Mouse (Mus musculus) T-helper 1 cell (primary cell): ENCODE results near the gene Csgalnact2.

Experiments used
- in situ Hi-C: fragments of 300-600 bp; cut with MboI, MseI; formaldehyde crosslinking; loops from one replicate; pipeline ENCODE4 v1.15.1; 2025; ENCODE audit warnings: high pct_unique_total_duplicates

Csgalnact2 gene

DNA sequence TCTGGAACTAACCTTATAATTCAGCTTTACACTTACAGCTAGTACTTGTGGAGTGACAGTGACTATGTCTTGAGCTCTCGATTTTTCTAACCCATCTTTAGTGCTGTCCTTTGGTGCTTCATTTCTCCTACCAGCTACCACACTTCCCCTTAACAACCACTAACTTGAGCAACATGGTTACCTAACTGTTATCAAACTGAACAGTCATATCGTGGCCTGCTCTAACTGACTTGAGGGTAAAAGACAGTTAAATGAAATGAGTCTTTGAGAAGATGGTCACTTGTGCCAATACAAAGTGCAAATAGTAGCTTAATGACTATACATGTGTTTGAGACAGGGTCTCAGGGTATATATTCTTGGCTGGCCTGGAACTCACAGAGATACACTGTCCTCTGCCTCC is 1.8 kb downstream of the Csgalnact2 start:
- in situ Hi-C loops: no loop called here

- in situ Hi-C loops: no loop called here
These were observed 4.5 kb downstream of the Csgalnact2 start for GRCm38 (mm10) chr6:118134461-118134860.

DNA sequence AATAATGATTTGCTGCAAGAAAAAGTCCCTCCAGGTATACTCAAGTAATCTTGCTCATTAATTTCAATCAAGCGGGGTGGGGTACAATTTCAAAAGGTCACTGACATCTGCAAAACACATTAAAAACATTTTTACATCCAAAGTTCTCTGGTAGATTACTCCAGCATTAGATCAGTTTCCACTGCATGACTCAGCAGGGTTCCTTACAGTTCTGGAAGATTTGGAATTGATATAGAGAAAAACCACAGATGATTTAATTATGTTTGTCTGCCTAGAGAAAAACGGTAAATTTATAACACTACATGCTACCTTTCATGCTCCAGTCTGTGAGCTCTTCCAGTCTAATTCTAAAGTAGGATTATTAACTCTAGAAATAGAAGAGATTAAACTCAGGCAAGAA is 8.9 kb downstream of the Csgalnact2 start:
- in situ Hi-C loops: no loop called here

- in situ Hi-C loops: loop anchor here (10.0 kb wide), 1 partner anchor 1473 kb away; the partner anchor contains the start of gene Depp1
These were observed 11.0 kb downstream of the Csgalnact2 start for GRCm38 (mm10) chr6:118127827-118128487.

DNA sequence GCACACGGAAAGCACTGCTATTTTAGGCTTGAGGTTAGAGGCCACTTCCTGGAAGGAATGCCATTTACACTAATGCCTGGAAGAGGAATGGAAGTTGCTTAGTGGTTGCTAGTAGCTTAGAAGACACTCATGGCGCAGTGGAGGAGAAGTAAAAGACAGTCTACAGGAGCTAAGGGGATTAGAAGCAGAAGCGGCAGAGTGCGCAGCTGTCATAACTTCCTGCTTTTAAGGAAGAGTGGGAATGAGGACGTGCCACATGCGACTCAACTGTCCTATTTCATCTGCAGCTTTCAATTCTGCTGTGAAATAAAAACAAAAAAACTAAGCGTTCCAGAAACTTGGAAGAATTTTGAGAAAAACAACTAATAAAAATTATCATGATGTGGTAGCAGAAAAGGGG is 11.7 kb downstream of the Csgalnact2 start:
- in situ Hi-C loops: loop anchor here (10.0 kb wide), 1 partner anchor 1472 kb away; the partner anchor contains the start of gene Depp1

GRCm38 (mm10) chr6:118126577-118126976 is 12.4 kb downstream of the Csgalnact2 start:
- in situ Hi-C loops: loop anchor here (10.0 kb wide), 1 partner anchor 1472 kb away; the partner anchor contains the start of gene Depp1

DNA sequence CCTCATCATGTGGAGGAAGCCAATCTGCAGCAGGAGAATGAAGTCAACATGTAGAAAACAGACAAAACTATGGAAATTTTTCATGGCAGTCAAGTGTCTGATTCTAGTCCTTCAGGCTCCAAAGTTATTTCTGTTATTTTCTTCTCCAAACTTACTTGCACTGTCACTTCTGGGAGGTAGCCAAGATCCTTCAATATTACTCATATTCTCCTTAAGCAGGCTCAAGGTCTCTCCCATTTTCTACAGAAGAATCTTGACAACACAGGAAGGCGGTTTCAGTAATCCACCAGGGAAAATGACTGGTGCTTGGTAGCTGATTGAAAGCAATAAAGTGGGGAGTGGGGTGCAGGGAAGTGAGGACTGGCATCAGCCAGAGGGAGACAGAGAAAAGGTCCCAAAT is 16.2 kb downstream of the Csgalnact2 start:
- in situ Hi-C loops: loop anchor here (10.0 kb wide), 1 partner anchor 1468 kb away; the partner anchor contains the start of gene Depp1

DNA sequence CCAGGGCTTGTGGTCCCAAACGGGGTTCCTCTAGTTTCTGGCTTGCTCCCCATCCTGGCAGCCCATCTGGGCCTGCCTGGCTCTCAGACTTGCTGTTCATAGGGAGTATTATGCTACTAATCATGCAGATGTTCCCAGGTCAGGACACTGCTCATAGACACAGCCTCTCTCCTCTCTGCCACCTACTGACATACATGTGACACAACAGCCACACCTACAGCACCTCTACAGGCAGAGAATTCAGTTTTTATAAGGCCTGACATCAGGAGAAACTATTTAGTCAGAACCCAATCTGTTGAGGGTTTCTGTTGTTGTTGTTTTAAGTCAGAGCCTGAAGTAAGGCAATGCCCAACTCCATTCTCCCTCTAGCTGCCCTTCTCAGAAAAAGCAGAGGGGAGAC is 27.1 kb downstream of the Csgalnact2 start:
- in situ Hi-C loops: no loop called here

GRCm38 (mm10) chr6:118099311-118099802 is 39.6 kb downstream of the Csgalnact2 start:
- in situ Hi-C loops: no loop called here

DNA sequence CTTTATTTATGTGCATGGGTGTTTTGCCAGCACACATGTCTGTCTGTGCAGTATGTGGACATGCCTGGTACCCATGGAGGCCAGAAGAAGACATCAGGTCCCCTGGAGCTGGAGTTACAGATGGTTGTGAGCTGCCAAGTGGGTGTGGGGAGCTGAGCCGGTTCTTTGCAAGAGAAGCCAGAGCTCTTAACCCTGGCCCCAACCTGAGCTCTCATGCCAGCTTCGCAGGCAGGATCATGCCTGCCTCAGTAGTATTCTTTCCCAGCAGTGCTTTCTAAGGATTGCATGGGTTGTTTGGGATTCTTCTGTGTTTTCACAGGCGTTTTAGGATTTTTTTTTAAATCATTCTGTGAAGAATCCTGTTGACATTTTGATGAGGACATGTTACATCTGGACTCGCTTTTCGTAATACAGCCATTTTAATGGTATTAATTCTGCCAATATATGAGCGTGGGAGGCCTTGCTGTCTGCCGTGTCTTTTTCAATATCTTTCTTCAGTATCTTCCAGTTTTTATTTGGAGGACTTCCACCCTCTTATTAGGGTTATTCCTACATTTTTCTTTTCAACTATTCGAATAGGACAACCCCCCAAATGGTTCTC is 41.1 kb downstream of the Csgalnact2 start:
- in situ Hi-C loops: no loop called here

GRCm38 (mm10) chr6:118090827-118091226 is 48.1 kb downstream of the Csgalnact2 start:
- in situ Hi-C loops: no loop called here

DNA sequence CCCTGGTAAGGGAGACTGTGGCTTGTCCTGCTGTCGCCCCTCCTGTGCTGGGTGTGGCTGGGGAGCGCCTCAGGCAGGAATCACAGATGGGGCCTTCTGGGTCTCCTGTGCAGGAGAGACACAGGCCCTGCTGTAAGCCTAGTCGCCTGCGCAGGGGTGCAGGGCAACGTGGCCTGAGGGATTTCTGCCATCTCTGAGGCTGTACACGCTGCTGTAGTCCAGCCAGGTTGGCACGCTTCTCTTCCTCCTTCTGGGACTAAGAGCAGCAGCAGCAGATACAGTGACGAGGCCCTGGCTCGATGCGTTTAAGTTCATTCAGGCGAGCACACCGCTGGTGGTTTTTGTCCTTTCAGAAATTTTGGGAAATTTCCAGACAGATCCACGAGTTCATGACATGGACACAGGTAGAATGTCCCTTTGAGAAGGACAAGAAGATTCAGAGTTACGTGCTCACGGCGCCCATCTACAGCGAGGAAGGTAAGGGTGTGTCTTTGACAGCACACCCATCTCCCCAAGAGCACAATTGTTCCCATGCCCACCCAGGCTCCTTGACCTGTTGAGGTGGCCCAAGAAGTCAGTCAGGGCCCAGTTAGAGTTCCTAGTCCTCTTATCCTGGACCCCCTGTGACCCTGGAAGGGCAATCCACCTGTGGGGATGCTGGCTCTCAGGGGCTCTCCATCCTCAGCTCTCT is 50.0 kb downstream of the Csgalnact2 start:
- in situ Hi-C loops: no loop called here

DNA sequence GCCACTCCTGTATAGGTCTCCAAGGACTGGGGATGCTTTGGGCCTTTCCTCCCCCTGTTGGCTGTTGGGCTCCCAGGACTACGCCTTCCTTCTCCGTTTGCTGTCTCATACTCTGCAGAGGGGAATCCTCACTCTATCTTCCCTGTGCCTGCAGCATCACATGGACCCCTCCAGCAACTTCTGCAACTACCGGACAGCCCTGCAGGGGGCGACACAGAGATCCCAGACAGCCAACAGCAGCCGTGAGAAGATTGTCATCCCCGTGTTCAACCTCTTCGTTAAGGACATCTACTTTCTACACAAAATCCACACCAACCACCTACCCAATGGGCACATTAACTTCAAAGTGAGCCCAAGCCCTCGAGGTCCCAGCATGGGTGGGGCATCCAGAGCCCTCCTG is 51.0 kb downstream of the Csgalnact2 start:
- in situ Hi-C loops: no loop called here

- in situ Hi-C loops: no loop called here
These were observed 54.3 kb downstream of the Csgalnact2 start for GRCm38 (mm10) chr6:118084596-118084995.

DNA sequence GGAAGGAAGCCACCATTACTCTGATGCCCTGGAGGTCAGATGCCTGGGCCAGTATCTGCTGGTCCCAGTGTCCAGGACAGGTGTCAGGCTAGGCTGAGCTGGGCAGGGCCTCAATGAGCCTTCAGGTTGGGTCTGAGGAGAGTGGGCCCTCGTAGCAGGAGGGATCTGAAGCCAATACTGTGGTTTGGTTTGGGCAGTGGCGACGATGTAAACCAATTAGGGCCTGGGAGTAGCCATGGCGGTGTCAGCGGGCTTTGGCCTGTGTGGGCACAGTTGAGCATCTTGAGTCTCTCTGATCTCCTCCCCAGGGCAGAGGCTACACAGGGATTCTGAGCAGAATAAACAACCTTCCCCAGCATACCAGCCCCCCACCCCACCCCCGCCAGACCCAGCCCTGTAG is 55.3 kb downstream of the Csgalnact2 start:
- in situ Hi-C loops: no loop called here

DNA sequence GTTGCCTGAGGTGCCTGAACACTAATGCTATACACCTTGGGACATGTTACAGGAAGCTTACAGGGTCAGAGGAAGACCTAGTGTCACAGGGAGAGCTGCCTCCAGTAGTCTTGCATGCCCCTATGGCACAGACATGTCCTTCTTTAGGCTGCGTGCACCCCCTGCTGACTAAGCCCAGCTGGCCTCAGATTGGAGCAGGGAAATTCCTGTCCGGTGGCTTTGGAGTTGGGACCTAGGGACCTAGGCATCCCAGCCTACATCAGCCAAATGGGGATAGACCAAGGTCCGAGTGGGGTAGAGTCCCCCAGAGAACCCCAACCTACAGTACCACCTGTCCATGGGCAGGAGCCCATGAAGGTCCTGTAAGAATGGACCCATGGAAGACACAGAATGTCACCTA is 56.6 kb downstream of the Csgalnact2 start:
- in situ Hi-C loops: no loop called here

GRCm38 (mm10) chr6:118080711-118081110 is 58.2 kb downstream of the Csgalnact2 start:
- in situ Hi-C loops: no loop called here

- in situ Hi-C loops: no loop called here
These were observed 59.0 kb downstream of the Csgalnact2 start for GRCm38 (mm10) chr6:118079762-118080465.

GRCm38 (mm10) chr6:118079292-118079691 is 59.6 kb downstream of the Csgalnact2 start:
- in situ Hi-C loops: no loop called here

DNA sequence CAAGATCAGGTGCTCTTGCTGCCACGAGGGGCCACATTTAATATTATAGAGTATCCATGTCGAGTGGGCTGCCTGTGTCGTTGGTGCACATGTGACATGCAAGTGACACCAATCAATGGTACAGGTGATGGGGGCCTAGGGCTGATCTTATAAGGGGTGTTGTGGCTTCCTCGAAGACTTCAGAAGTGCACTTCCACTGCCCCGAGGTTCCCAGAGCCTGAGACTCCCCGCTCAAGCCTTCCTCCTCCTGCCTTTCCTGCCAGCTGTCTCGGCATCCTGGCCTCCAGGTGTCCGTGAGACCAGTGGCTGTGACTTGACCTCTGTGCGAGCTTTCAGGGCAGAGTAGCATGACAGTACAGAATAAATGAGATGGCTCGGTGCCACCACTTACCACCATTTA is 60.2 kb downstream of the Csgalnact2 start:
- in situ Hi-C loops: no loop called here

GRCm38 (mm10) chr6:118077421-118077820 is 61.5 kb downstream of the Csgalnact2 start:
- in situ Hi-C loops: no loop called here

GRCm38 (mm10) chr6:118076748-118077147 is 62.2 kb downstream of the Csgalnact2 start:
- in situ Hi-C loops: no loop called here
